Mouse (Mus musculus) brain, embryonic 14.5 days (tissue): ENCODE results near the gene Npas3.

Experiments used
- CTCF ChIP-seq: fragments of 200-500 bp; IDR thresholded peaks from 2 replicates; pipeline ENCODE4 v1.5.1; 2012; ENCODE audit warnings: inconsistent platforms, mild to moderate bottlenecking, moderate library complexity, borderline replicate concordance; ENCODE audit not compliant: insufficient read depth, insufficient read length; ENCODE audit errors: extremely low read depth
- POLR2A ChIP-seq: fragments of 200-500 bp; IDR thresholded peaks from 2 replicates; pipeline ENCODE4 v1.6.1; 2012; ENCODE audit warnings: mild to moderate bottlenecking, inconsistent platforms, borderline replicate concordance; ENCODE audit not compliant: poor library complexity, insufficient read depth, insufficient read length, severe bottlenecking; ENCODE audit errors: extremely low read depth

DNA sequence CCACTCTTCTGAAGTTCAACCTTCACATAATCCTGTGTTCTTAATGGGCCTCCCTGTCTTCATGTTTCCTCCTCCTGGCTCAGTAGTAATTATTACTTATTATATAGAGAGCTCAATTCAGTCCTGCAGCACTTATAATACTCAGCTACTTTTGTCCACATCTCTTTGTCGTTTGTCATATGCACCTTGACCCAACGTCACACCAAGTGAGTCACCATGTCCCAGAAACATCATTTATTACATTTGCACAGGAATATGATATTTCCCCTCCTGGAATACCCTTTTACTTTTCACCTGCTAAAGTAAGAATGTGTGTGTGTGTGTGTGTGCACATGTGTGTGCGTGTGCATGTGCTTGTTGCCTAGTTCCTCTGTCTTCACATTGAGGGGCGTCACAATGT, 161.2 kb downstream of the Npas3 start:
- TF ChIP-seq CTCF (no peak), POLR2A (no peak)
